Mouse (Mus musculus) thymus, adult 2 months (tissue): ENCODE data around the gene 3110040M04Rik. TPM values are rescaled to one million over a fixed set of nuclear protein-coding genes. Genes with fewer than 3 reads are reported as not detected.
"Not testable (repeated sequence)": the region's sequence is repeated elsewhere in the genome, so short reads cannot be mapped to it uniquely, and the experiment has no call there.

Source experiments
- DNase-seq: peaks from one replicate; pipeline ENCODE4 v3.0.0; 2021
- H3K27ac ChIP-seq: fragments of 200-500 bp; 2 replicates; pipeline ENCODE4 v1.5.1; 2012; ENCODE audit warnings: low read length, control low read depth; ENCODE audit not compliant: control insufficient read depth, insufficient read depth
- H3K27me3 ChIP-seq: fragments of 200-500 bp; 2 replicates; pipeline ENCODE4 v1.6.1; 2012; ENCODE audit warnings: mild to moderate bottlenecking, low read length, moderate library complexity, mixed read lengths; ENCODE audit not compliant: control insufficient read depth, insufficient read depth
- H3K36me3 ChIP-seq: fragments of 200-500 bp; 2 replicates; pipeline ENCODE4 v1.6.1; 2012; ENCODE audit warnings: mild to moderate bottlenecking, low read length, moderate library complexity; ENCODE audit not compliant: control insufficient read depth, insufficient read depth
- H3K4me1 ChIP-seq: fragments of 200-500 bp; replicated peaks from 2 replicates; pipeline ENCODE4 v1.6.1; 2012; ENCODE audit warnings: low read length; ENCODE audit not compliant: control insufficient read depth, insufficient read depth
- H3K4me3 ChIP-seq: fragments of 200-500 bp; 2 replicates; pipeline ENCODE4 v1.5.1; 2012; ENCODE audit warnings: mild to moderate bottlenecking, low read length, control low read depth, moderate library complexity; ENCODE audit not compliant: control insufficient read depth, insufficient read depth
- CTCF ChIP-seq: fragments of 200-500 bp; IDR thresholded peaks from 2 replicates; pipeline ENCODE4 v1.5.1; 2012; ENCODE audit warnings: mild to moderate bottlenecking, control low read depth, low read length, moderate library complexity, borderline replicate concordance; ENCODE audit not compliant: control insufficient read depth, poor library complexity, insufficient read depth; ENCODE audit errors: extremely low read depth
- POLR2A ChIP-seq: fragments of 200-500 bp; IDR thresholded peaks from 2 replicates; pipeline ENCODE4 v1.6.1; 2012; ENCODE audit warnings: mild to moderate bottlenecking, low read length, control low read depth, moderate library complexity; ENCODE audit not compliant: control insufficient read depth, poor library complexity, insufficient read depth; ENCODE audit errors: extremely low read depth
- WGBS: fragments of 180-500 bp; shearing (Covaris S2); methylation state at CpG from one replicate; pipeline ENCODE4 v1.1.7; 2018; 5-methylcytosine and 5-hydroxymethylcytosine counted together
- polyA plus RNA-seq: library from polyadenylated mRNA; depleted of rRNA; stranded (reverse); fragments of >200 nt; gene quantifications from 2 replicates; pipeline ENCODE4 v1.2.3, GENCODE M21; 2012

Gene 3110040M04Rik
- polyA plus RNA-seq, 1 experiment: not detected

- not testable (repeated sequence) for H3K27ac ChIP-seq, H3K4me3 ChIP-seq, H3K4me1 ChIP-seq, H3K27me3 ChIP-seq, H3K36me3 ChIP-seq, DNase-seq
- WGBS: 77% methylated on average over 3 of the region's 4 CpGs
These were observed 5.8 kb upstream of the 3110040M04Rik start, which contains the start of gene Gm47995 for GRCm38 (mm10) chr1:151198120-151198519. Gene Gm47995, plus strand, starts transcription at chr1:151198448.

- DNase-seq, H3K4me3 ChIP-seq, H3K27me3 ChIP-seq, H3K27ac ChIP-seq, H3K4me1 ChIP-seq, H3K36me3 ChIP-seq: not testable (repeated sequence)
These were observed 3.3 kb upstream of the 3110040M04Rik start for GRCm38 (mm10) chr1:151200620-151201019.

- not testable (repeated sequence) for H3K27me3 ChIP-seq, H3K4me3 ChIP-seq, H3K27ac ChIP-seq, H3K4me1 ChIP-seq, H3K36me3 ChIP-seq, DNase-seq
- 89% methylated on average over 4 of the region's 5 CpGs for WGBS
These were observed 1.1 kb upstream of the 3110040M04Rik start for GRCm38 (mm10) chr1:151202771-151203170.

- 98% methylated on average over 4 of the region's 5 CpGs for WGBS
These were observed 4.6 kb downstream of the 3110040M04Rik start for GRCm38 (mm10) chr1:151208493-151208892.

GRCm38 (mm10) chr1:151208944-151209343 is 5.0 kb downstream of the 3110040M04Rik start:
- DNase-seq, H3K36me3 ChIP-seq, H3K4me3 ChIP-seq, H3K27ac ChIP-seq, H3K27me3 ChIP-seq, H3K4me1 ChIP-seq: not testable (repeated sequence)

More at GRCm38 (mm10) chr1:151208493-151208892, 4.6 kb downstream of the 3110040M04Rik start:
- not testable (repeated sequence) for H3K36me3 ChIP-seq, H3K4me3 ChIP-seq, DNase-seq, H3K27me3 ChIP-seq, H3K4me1 ChIP-seq, H3K27ac ChIP-seq

GRCm38 (mm10) chr1:151209824-151210355 is 6.0 kb downstream of the 3110040M04Rik start, which contains the start of gene Gm47996:
Gene Gm47996, plus strand, starts transcription at chr1:151210131.
- not testable (repeated sequence) for H3K27me3 ChIP-seq, H3K4me1 ChIP-seq, DNase-seq, H3K4me3 ChIP-seq, H3K36me3 ChIP-seq, H3K27ac ChIP-seq
- 97% methylated on average over 4 of the region's 8 CpGs for WGBS

- DNase-seq, H3K27me3 ChIP-seq, H3K36me3 ChIP-seq, H3K27ac ChIP-seq, H3K4me3 ChIP-seq, H3K4me1 ChIP-seq: not testable (repeated sequence)
- 97% methylated on average over 5 of the region's 5 CpGs for WGBS
These were observed 7.7 kb downstream of the 3110040M04Rik start for GRCm38 (mm10) chr1:151211666-151212065.

GRCm38 (mm10) chr1:151214862-151215261 is 10.9 kb downstream of the 3110040M04Rik start:
- Histone ChIP-seq H3K36me3 (no peaks in the 10 kb centered on the region), H3K4me1 (0 out of 2 replicates have a peak, but pooled peaks cover 3% of the 10 kb centered on the region), H3K4me3 (no peak overlapping the region), H3K27me3 (no peaks in the 10 kb centered on the region), H3K27ac (no peak overlapping the region)
- TF ChIP-seq CTCF: no peak
- no peak for TF ChIP-seq POLR2A
- DNase-seq: no peak
- WGBS: 43% methylated on average over 2 of the region's 2 CpGs
